Mouse (Mus musculus) cerebellum, postnatal 36 days (tissue): ENCODE data around the gene Olfr1358.
A peak's percentile ranks its signal among the peaks of the same experiment; 100 is the strongest.
"Not testable (repeated sequence)": the region's sequence is repeated elsewhere in the genome, so short reads cannot be mapped to it uniquely, and the experiment has no call there.

ENCODE experiments used
- DNase-seq, 2 experiments: peaks; one replicate each; pipeline ENCODE4 v3.0.0; 2021 to 2022; ENCODE audit warnings: mixed read lengths in 2 of 2

Olfr1358 gene

GRCm38 (mm10) chr10:78517128-78517527, at the start of gene Olfr1358:
Olfr1358 (plus strand) TSS chr10:78517428.
- no peak for DNase-seq

- DNase-seq, result no peak
These were observed 49.4 kb upstream of the Olfr1358 start for GRCm38 (mm10) chr10:78467761-78468310.

GRCm38 (mm10) chr10:78470582-78471313, 46.5 kb upstream of the Olfr1358 start:
- no peak for DNase-seq

- DNase-seq, result no peak
These were observed 45.2 kb upstream of the Olfr1358 start for GRCm38 (mm10) chr10:78472046-78472445.

- DNase-seq, result no peak
These were observed 43.8 kb upstream of the Olfr1358 start for GRCm38 (mm10) chr10:78473434-78473833.

GRCm38 (mm10) chr10:78474759-78475158, 42.5 kb upstream of the Olfr1358 start:
- no peak for DNase-seq

GRCm38 (mm10) chr10:78476821-78477220, 40.4 kb upstream of the Olfr1358 start:
- no peak for DNase-seq

GRCm38 (mm10) chr10:78480954-78481927, 36.0 kb upstream of the Olfr1358 start:
- no peak for DNase-seq

- DNase-seq, result peak; percentile 41 to 46
These were observed 35.2 kb upstream of the Olfr1358 start for GRCm38 (mm10) chr10:78481928-78482499.

- not testable (repeated sequence) for DNase-seq
These were observed 31.9 kb upstream of the Olfr1358 start for GRCm38 (mm10) chr10:78485369-78485768.

GRCm38 (mm10) chr10:78486871-78487270, 30.4 kb upstream of the Olfr1358 start:
- DNase-seq, result no peak

- DNase-seq, result peak; percentile 82
These were observed 29.7 kb upstream of the Olfr1358 start for GRCm38 (mm10) chr10:78487431-78488086.

GRCm38 (mm10) chr10:78502986-78503733, 14.1 kb upstream of the Olfr1358 start:
- DNase-seq, result no peak

- no peak for DNase-seq
These were observed 2.6 kb downstream of the Olfr1358 start for GRCm38 (mm10) chr10:78519792-78520191.

GRCm38 (mm10) chr10:78520260-78521005, 3.2 kb downstream of the Olfr1358 start:
- DNase-seq, result peak; percentile 17 to 27

- DNase-seq, result not testable (repeated sequence)
These were observed 7.8 kb downstream of the Olfr1358 start for GRCm38 (mm10) chr10:78525071-78525470.

GRCm38 (mm10) chr10:78525511-78525910, 8.3 kb downstream of the Olfr1358 start:
- no peak for DNase-seq

GRCm38 (mm10) chr10:78540943-78541342, 23.7 kb downstream of the Olfr1358 start:
- DNase-seq, result peak; percentile 27 to 30

- no peak for DNase-seq
These were observed 47.8 kb downstream of the Olfr1358 start for GRCm38 (mm10) chr10:78565070-78565469.

- no peak for DNase-seq
These were observed 52.0 kb downstream of the Olfr1358 start for GRCm38 (mm10) chr10:78569191-78569590.

- no peak for DNase-seq
These were observed 52.5 kb downstream of the Olfr1358 start for GRCm38 (mm10) chr10:78569686-78570085.
